Mouse (Mus musculus): Measurements from ENCODE around the gene Abhd17a. TPM values are rescaled to one million over a fixed set of nuclear protein-coding genes. Genes with fewer than 3 reads are reported as not detected.

Gene Abhd17a
- total RNA-seq, 4 experiments from 2014 or later = 97.0 to 101 (median 97.8) TPM

DNA sequence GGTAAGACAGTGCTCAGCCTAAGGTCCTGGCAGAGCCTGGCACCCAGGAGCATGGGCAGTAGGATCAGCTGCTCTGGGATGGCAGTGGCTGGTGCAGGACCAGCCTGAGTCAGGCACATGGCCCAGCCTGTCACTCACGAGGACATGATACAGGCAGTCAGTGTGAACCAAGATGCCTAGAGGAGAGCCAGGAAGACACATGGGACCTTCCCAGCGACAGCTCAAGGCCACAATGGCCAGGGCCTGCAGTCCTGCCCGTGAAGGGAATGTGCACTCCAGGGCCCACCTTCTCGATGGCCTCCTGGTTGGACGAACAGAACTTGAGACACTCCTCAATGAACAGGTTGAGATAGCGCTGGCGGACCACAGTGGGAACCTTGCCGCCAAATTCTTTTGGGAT lies 44.6 kb downstream of the Abhd17a start:
- no peak for DNase-seq

DNA sequence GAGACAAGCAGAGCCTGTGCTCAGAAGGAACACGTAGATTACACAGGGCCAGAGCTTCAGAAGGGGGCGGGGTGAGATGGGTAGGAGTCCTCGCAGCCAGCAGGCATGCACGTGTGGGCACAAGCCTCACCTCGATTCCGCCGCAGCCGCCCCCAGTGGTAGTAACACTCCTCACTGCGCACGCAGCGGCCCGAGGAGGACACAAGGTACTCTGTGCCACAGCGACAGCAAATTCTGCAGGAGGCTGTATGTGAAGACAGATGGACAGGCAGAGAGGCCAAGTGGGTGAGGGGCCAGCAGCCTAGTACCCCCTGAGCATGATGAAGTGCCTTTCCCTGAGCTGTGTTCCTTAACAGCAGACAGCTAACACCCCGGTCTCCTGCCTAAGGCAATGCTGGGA lies 46.3 kb downstream of the Abhd17a start:
- no peak for DNase-seq

DNA sequence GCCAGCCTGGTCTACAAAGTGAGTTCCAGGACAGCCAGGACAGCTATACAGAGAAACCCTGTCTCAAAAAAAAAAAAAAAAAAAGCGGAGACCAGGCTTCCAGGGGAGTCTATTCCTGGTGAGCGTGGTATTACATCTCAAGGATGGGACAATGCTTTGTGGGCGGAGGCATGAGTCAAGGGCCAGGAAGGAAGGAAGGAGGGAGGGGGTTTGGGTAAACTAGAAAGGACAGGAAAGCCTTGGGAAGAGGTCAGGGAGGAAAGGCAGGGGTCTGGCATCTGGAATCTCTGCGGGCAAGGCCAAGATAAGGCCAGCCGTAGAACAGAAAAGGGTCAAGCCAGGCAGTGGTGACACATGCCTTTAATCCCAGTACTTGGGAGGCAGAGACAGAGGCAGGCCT lies 50.6 kb downstream of the Abhd17a start:
- no peak for DNase-seq

DNA sequence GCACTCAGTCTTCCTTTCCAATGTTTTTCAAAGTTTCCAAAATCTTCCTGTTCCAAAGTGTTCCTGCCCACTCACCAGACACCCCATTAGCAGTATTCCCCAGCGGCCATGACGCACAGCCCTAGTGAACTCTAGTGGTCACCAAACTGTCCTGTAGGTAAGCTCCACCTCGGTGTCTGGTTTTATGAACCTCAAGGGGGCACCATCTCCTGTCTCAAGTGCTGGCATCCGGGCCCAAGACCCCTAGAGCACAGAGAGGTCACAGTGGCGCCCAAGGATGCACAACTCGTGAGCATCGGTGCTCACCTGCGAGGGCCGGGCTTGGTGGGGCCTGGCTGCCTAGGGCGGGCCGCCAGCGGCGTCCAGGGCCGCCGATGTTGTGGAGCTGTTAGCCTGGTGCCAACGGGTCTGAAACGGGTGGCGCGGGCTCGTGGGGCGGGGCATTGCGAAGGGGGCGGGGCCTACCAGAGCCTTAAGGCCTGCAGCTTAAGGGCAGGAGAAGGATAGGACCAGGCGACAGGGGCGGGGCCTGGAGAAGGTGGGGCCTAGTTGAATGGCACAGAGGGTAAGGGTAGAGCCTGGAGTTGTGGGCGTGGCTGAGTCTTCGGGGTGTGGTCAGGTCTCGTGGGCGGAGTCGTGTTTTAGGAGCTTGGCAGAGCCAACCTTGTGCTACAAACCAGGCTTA lies 51.3 kb downstream of the Abhd17a start, which contains the start of gene Atp8b3:
Gene Atp8b3 (minus strand): TSS at position 415 of the 685 bp plus-strand sequence.
- DNase-seq = peak; percentile 96

DNA sequence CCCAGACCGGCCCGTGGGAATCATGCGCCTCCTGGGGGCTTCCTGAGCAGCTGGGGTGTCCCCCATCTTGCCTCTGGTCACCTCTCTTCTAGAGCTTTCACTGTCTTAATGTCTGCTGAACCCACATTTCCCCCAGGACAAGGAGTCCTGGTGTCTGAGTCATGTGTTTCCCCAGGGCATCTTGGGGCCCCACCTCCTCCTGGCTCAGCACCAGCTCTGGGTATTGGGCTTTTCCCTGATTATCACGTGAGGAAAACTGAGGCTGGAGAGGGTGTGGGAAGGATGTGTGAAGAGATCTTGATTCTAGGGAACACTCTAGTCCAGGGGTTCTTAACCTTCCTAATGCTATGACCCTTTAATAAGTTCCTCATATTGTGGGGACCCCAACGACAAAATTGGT lies 52.0 kb downstream of the Abhd17a start:
- no peak for DNase-seq

DNA sequence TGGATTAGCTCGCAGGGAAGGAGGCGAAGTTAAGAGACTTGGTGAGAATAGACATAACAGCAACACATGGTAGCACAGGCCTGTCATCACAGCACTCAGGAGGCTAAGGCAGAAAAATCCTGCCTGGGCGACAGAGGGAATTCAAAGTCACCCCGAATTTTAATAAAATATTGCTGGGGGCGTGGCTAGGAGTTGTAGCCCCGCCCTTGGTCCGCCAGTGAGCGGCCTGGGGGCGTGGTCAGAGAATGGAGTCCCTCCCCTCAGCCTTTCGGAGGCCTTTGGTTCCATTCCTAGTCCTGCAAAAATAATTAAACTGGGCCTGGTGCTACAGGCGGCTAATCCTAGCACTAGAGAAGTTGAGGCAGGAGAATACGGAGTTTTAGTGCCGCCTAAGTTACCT lies 54.4 kb downstream of the Abhd17a start:
- DNase-seq = no peak

DNA sequence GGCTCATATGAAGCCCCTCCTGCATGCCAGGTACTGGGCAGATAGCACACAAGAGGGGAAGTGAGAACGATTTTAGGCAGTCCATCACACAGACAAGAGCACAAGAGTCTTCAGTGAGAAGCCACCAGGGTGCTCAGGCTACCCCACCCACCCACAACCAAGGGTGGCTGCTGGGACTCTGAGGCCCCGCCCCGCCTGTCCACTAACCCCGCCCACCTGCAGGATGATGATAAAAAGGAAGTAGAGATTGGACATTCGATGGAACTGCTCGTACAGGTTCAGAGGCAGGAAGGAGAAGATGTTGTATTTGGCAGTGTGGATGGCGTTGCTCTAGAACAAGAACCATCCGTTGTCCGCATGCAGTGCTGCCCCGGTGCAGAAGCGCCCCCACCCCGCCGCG lies 55.1 kb downstream of the Abhd17a start:
- DNase-seq = no peak

DNA sequence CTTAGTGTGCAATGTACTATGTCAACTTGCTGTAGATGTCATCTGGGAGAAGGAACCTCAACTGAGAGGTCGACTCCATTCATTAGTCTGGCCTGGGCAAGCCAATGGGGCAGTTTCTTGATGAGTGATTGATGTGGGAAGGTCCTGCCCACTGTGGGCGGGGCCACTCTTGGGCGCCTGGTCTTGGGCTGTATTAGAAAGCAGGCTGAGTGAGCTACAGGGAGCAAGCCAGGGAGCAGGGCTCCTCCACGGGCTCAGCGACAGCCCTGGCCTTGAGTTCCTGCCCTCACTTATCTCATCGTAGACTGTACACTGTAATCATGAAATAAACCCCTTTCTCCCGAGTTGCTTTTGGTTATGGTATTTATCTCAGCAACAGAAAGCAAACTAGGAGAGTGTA lies 56.4 kb downstream of the Abhd17a start:
- DNase-seq = no peak

Small RNAs within 50 kb of the gene (microRNA-seq; reads per million reads assigned to microRNA genes)
- 0.70 to 1.5 reads per million in 2 experiments for gene Mir6912

Other genes with a start within 250 kb of the Abhd17a start
- 10 to 100 TPM in 2 of 4 experiments, 1 to 10 TPM in 2; 9.2 to 11.1 (median 10.3) TPM for gene Adamtsl5, start 241.9 kb downstream of the Abhd17a start, total RNA-seq (2022)
- 1 to 10 TPM in 1 of 4 experiments, under 1 TPM in 3; 0.21 to 1.3 (median 0.41) TPM for gene Plk5, start 233.9 kb downstream of the Abhd17a start, total RNA-seq (2022)
- gene Mex3d, start 202.7 kb downstream of the Abhd17a start, total RNA-seq (2022) = 10 to 100 TPM; 17.4 to 21.6 (median 20.8) TPM
- gene Mbd3, start 190.8 kb downstream of the Abhd17a start, total RNA-seq (2022) = 100 to 1,000 TPM; 147 to 161 (median 156) TPM
- 100 to 1,000 TPM; 515 to 715 (median 604) TPM for gene Uqcr11, start 183.5 kb downstream of the Abhd17a start, total RNA-seq (2022)
- 10 to 100 TPM; 56.7 to 75.7 (median 66.8) TPM for gene Tcf3, start 156.7 kb downstream of the Abhd17a start, total RNA-seq (2022)
- gene Onecut3, start 95.5 kb downstream of the Abhd17a start, total RNA-seq (2022) = not detected
- gene Atp8b3, start 51.2 kb downstream of the Abhd17a start, total RNA-seq (2022) = 1 to 10 TPM; 1.2 to 3.0 (median 1.9) TPM
- gene Rexo1, start 28.8 kb downstream of the Abhd17a start, total RNA-seq (2022) = 10 to 100 TPM; 54.2 to 60.1 (median 57.0) TPM
- gene Klf16, start 13.0 kb downstream of the Abhd17a start, total RNA-seq (2022) = 10 to 100 TPM; 12.7 to 15.4 (median 14.6) TPM
- 10 to 100 TPM; 58.7 to 79.9 (median 70.3) TPM for gene Scamp4, start 12.5 kb upstream of the Abhd17a start, total RNA-seq (2022)
- gene Adat3, start 12.5 kb upstream of the Abhd17a start, total RNA-seq (2022) = 1 to 10 TPM; 1.8 to 4.7 (median 2.9) TPM
- 1 to 10 TPM; 1.0 to 4.8 (median 3.5) TPM for gene Gm49322, start 15.7 kb upstream of the Abhd17a start, total RNA-seq (2022)
- 100 to 1,000 TPM; 157 to 173 (median 165) TPM for gene Csnk1g2, start 32.5 kb upstream of the Abhd17a start, total RNA-seq (2022)
- gene Btbd2, start 66.7 kb upstream of the Abhd17a start, total RNA-seq (2022) = 10 to 100 TPM; 63.4 to 94.6 (median 79.1) TPM
- 100 to 1,000 TPM; 106 to 157 (median 123) TPM for gene Mknk2, start 87.8 kb upstream of the Abhd17a start, total RNA-seq (2022)
- 10 to 100 TPM; 16.2 to 33.5 (median 25.7) TPM for gene Mob3a, start 111.6 kb upstream of the Abhd17a start, total RNA-seq (2022)
- 10 to 100 TPM; 19.3 to 46.2 (median 33.3) TPM for gene Izumo4, start 111.8 kb upstream of the Abhd17a start, total RNA-seq (2022)
- gene Ap3d1, start 151.9 kb upstream of the Abhd17a start, total RNA-seq (2022) = 100 to 1,000 TPM in 2 of 4 experiments, 10 to 100 TPM in 2; 91.8 to 136 (median 113) TPM
- 10 to 100 TPM; 35.0 to 78.6 (median 57.4) TPM for gene Dot1l, start 164.9 kb upstream of the Abhd17a start, total RNA-seq (2022)
- 10 to 100 TPM; 52.0 to 78.6 (median 55.5) TPM for gene Sf3a2, start 207.9 kb upstream of the Abhd17a start, total RNA-seq (2022)
- gene Plekhj1, start 208.3 kb upstream of the Abhd17a start, total RNA-seq (2022) = 100 to 1,000 TPM in 3 of 4 experiments, 10 to 100 TPM in 1; 92.4 to 130 (median 107) TPM
- 1 to 10 TPM in 1 of 4 experiments, under 1 TPM in 3; 0.20 to 1.3 (median 0.68) TPM for gene Amh, start 214.9 kb upstream of the Abhd17a start, total RNA-seq (2022)
- gene Jsrp1, start 223.2 kb upstream of the Abhd17a start, total RNA-seq (2022) = 10 to 100 TPM in 2 of 4 experiments, 1 to 10 TPM in 2; 5.7 to 23.4 (median 12.4) TPM
- gene Oaz1, start 236.3 kb upstream of the Abhd17a start, total RNA-seq (2022) = 1,000 to 10,000 TPM in 1 of 4 experiments, 100 to 1,000 TPM in 3; 825 to 1,012 (median 923) TPM